Mouse (Mus musculus): ENCODE measurements around the gene Ptp4a2. TPM values are rescaled to one million over a fixed set of nuclear protein-coding genes. Genes with fewer than 3 reads are reported as not detected.
"Not testable (repeated sequence)": the region's sequence is repeated elsewhere in the genome, so short reads cannot be mapped to it uniquely, and the experiment has no call there.

Gene Ptp4a2
- polyA plus RNA-seq, 1 experiment, result 21.1 TPM

- TF ChIP-seq CTCF (IDR thresholded peaks at IDR 0.05; ENCODE audit: extremely low read depth, insufficient read length, insufficient replicate concordance, low read depth, low read length), result no peak
- TF ChIP-seq POLR2A (IDR thresholded peaks at IDR 0.05; ENCODE audit: low read depth, low read length), result no peak
- H3K36me3 ChIP-seq (ENCODE audit: control insufficient read depth, insufficient read depth, low read length), result no peaks in the 10 kb centered on the region
- peaks cover 30% of the 10 kb centered on the region for H3K4me1 ChIP-seq (ENCODE audit: control insufficient read depth, insufficient read depth, insufficient read length, low read length)
- 28% methylated on average over 11 of the region's 11 CpGs for WGBS
- peak overlapping the region; percentile 15; the same call in 1 of the 2 replicates for H3K4me3 ChIP-seq (ENCODE audit: low read depth, low read length)
- peak overlapping the region; percentile 88 for H3K27ac ChIP-seq (ENCODE audit: insufficient read depth, low read depth, low read length)
- no peaks in the 10 kb centered on the region for H3K27me3 ChIP-seq (ENCODE audit: control insufficient read depth, insufficient read depth, low read length)
Measured at GRCm38 (mm10) chr4:129882555-129883293, 71.7 kb downstream of the Ptp4a2 start.

- no peaks in the 10 kb centered on the region for H3K27me3 ChIP-seq (ENCODE audit: control insufficient read depth, insufficient read depth, low read length)
- no peak for TF ChIP-seq POLR2A (IDR thresholded peaks at IDR 0.05; ENCODE audit: low read depth, low read length)
- no peak for TF ChIP-seq CTCF (IDR thresholded peaks at IDR 0.05; ENCODE audit: extremely low read depth, insufficient read length, insufficient replicate concordance, low read depth, low read length)
- no peak overlapping the region for H3K4me3 ChIP-seq (ENCODE audit: low read depth, low read length)
- no peaks in the 10 kb centered on the region for H3K36me3 ChIP-seq (ENCODE audit: control insufficient read depth, insufficient read depth, low read length)
- peaks cover 26% of the 10 kb centered on the region for H3K4me1 ChIP-seq (ENCODE audit: control insufficient read depth, insufficient read depth, insufficient read length, low read length)
- peak overlapping the region; percentile 88; the same call in 1 of the 2 replicates for H3K27ac ChIP-seq (ENCODE audit: insufficient read depth, low read depth, low read length)
- 84% methylated on average over 12 of the region's 12 CpGs for WGBS
Measured at GRCm38 (mm10) chr4:129884041-129884930, 73.3 kb downstream of the Ptp4a2 start.

- H3K4me1 ChIP-seq (ENCODE audit: control insufficient read depth, insufficient read depth, insufficient read length, low read length), result no peaks in the 10 kb centered on the region
- H3K36me3 ChIP-seq (ENCODE audit: control insufficient read depth, insufficient read depth, low read length), result no peaks in the 10 kb centered on the region
- no peak overlapping the region for H3K27ac ChIP-seq (ENCODE audit: insufficient read depth, low read depth, low read length)
- H3K4me3 ChIP-seq (ENCODE audit: low read depth, low read length), result no peak overlapping the region
- H3K27me3 ChIP-seq (ENCODE audit: control insufficient read depth, insufficient read depth, low read length), result no peaks in the 10 kb centered on the region
- 83% methylated on average over 10 of the region's 10 CpGs for WGBS
- TF ChIP-seq CTCF (IDR thresholded peaks at IDR 0.05; ENCODE audit: extremely low read depth, insufficient read length, insufficient replicate concordance, low read depth, low read length) (no peak), POLR2A (IDR thresholded peaks at IDR 0.05; ENCODE audit: low read depth, low read length) (no peak)
Measured at GRCm38 (mm10) chr4:129889661-129890060, 78.6 kb downstream of the Ptp4a2 start.

GRCm38 (mm10) chr4:129890094-129890493 lies 79.1 kb downstream of the Ptp4a2 start:
- Histone ChIP-seq H3K27ac (ENCODE audit: insufficient read depth, low read depth, low read length) (no peak overlapping the region), H3K36me3 (ENCODE audit: control insufficient read depth, insufficient read depth, low read length) (no peaks in the 10 kb centered on the region), H3K4me1 (ENCODE audit: control insufficient read depth, insufficient read depth, insufficient read length, low read length) (no peaks in the 10 kb centered on the region), H3K27me3 (ENCODE audit: control insufficient read depth, insufficient read depth, low read length) (no peaks in the 10 kb centered on the region), H3K4me3 (ENCODE audit: low read depth, low read length) (no peak overlapping the region)
- 67% methylated on average over 7 of the region's 7 CpGs for WGBS
- TF ChIP-seq POLR2A (IDR thresholded peaks at IDR 0.05; ENCODE audit: low read depth, low read length) (no peak), CTCF (IDR thresholded peaks at IDR 0.05; ENCODE audit: extremely low read depth, insufficient read length, insufficient replicate concordance, low read depth, low read length) (no peak)

- Histone ChIP-seq H3K36me3 (ENCODE audit: control insufficient read depth, insufficient read depth, low read length) (no peaks in the 10 kb centered on the region), H3K4me3 (ENCODE audit: low read depth, low read length) (no peak overlapping the region), H3K27ac (ENCODE audit: insufficient read depth, low read depth, low read length) (no peak overlapping the region), H3K4me1 (ENCODE audit: control insufficient read depth, insufficient read depth, insufficient read length, low read length) (no peaks in the 10 kb centered on the region; the same call in 1 of the 2 replicates), H3K27me3 (ENCODE audit: control insufficient read depth, insufficient read depth, low read length) (no peaks in the 10 kb centered on the region)
- WGBS, result 89% methylated on average over 3 of the region's 3 CpGs
- TF ChIP-seq POLR2A (IDR thresholded peaks at IDR 0.05; ENCODE audit: low read depth, low read length) (no peak), CTCF (IDR thresholded peaks at IDR 0.05; ENCODE audit: extremely low read depth, insufficient read length, insufficient replicate concordance, low read depth, low read length) (no peak)
Measured at GRCm38 (mm10) chr4:129894861-129895260, 83.8 kb downstream of the Ptp4a2 start.

GRCm38 (mm10) chr4:129898815-129899214 lies 87.8 kb downstream of the Ptp4a2 start:
- not testable (repeated sequence) for H3K4me1 ChIP-seq (ENCODE audit: control insufficient read depth, insufficient read depth, insufficient read length, low read length); H3K36me3 ChIP-seq (ENCODE audit: control insufficient read depth, insufficient read depth, low read length); H3K4me3 ChIP-seq (ENCODE audit: low read depth, low read length); H3K27me3 ChIP-seq (ENCODE audit: control insufficient read depth, insufficient read depth, low read length); H3K27ac ChIP-seq (ENCODE audit: insufficient read depth, low read depth, low read length)
- WGBS, result 94% methylated on average over 18 of the region's 18 CpGs

Other genes starting within 250 kb of the Ptp4a2 start
- 8.3 and 15.0 TPM in 2 replicates for gene Lck, start 237.6 kb upstream of the Ptp4a2 start, polyA plus RNA-seq (2012; rRNA removed)
- 0.65 and 1.3 TPM in 2 replicates for gene Fam167b, start 232.7 kb upstream of the Ptp4a2 start, polyA plus RNA-seq (2012; rRNA removed)
- 171 and 202 TPM in 2 replicates for gene Eif3i, start 210.6 kb upstream of the Ptp4a2 start, polyA plus RNA-seq (2012; rRNA removed)
- 77.1 and 132 TPM in 2 replicates for gene Tmem234, start 210.6 kb upstream of the Ptp4a2 start, polyA plus RNA-seq (2012; rRNA removed)
- gene Dcdc2b, start 197.0 kb upstream of the Ptp4a2 start, polyA plus RNA-seq (2012; rRNA removed), result 0.15 and 1.6 TPM in 2 replicates
- 11.9 and 17.0 TPM in 2 replicates for gene Iqcc, start 192.1 kb upstream of the Ptp4a2 start, polyA plus RNA-seq (2012; rRNA removed)
- 5.2 and 7.2 TPM in 2 replicates for gene Ccdc28b, start 187.3 kb upstream of the Ptp4a2 start, polyA plus RNA-seq (2012; rRNA removed)
- 8.1 and 11.4 TPM in 2 replicates for gene Txlna, start 170.2 kb upstream of the Ptp4a2 start, polyA plus RNA-seq (2012; rRNA removed)
- 8.5 and 10.9 TPM in 2 replicates for gene Kpna6, start 138.5 kb upstream of the Ptp4a2 start, polyA plus RNA-seq (2012; rRNA removed)
- 11.2 and 21.4 TPM in 2 replicates for gene Tmem39b, start 114.4 kb upstream of the Ptp4a2 start, polyA plus RNA-seq (2012; rRNA removed)
- 29.4 and 58.7 TPM in 2 replicates for gene Khdrbs1, start 68.9 kb upstream of the Ptp4a2 start, polyA plus RNA-seq (2012; rRNA removed)
- not detected in 2 replicates for gene Spocd1, start 118.0 kb downstream of the Ptp4a2 start, polyA plus RNA-seq (2012; rRNA removed)
- gene Adgrb2, start 173.7 kb downstream of the Ptp4a2 start, polyA plus RNA-seq (2012; rRNA removed), result 1.7 and 2.3 TPM in 2 replicates
- gene Col16a1, start 236.6 kb downstream of the Ptp4a2 start, polyA plus RNA-seq (2012; rRNA removed), result 6.9 and 8.2 TPM in 2 replicates